Mouse (Mus musculus): ENCODE data around the gene Rfesd. TPM values are rescaled to one million over a fixed set of nuclear protein-coding genes. Genes with fewer than 3 reads are reported as not detected.

Rfesd gene
- polyA plus RNA-seq, 1 experiment = 5.4 TPM

- no peaks in the 10 kb centered on the region for H3K36me3 ChIP-seq (ENCODE audit: control insufficient read depth, insufficient read depth)
- no peak within 1 kb of the TSS for H3K4me3 ChIP-seq
- TF ChIP-seq POLR2AphosphoS2 (IDR thresholded peaks at IDR 0.05; ENCODE audit: insufficient read length, low read depth) (no peak), CEBPB (IDR thresholded peaks at IDR 0.05; ENCODE audit: insufficient read depth, poor library complexity, severe bottlenecking) (no peak), SRF (IDR thresholded peaks at IDR 0.05; ENCODE audit: control insufficient read depth, insufficient read length, low read depth) (no peak), TCF3 (IDR thresholded peaks at IDR 0.05; ENCODE audit: insufficient read length, low read depth) (no peak), USF1 (IDR thresholded peaks at IDR 0.05; ENCODE audit: low read depth) (no peak), E2F4 (IDR thresholded peaks at IDR 0.05; ENCODE audit: insufficient read depth) (no peak), POLR2A (IDR thresholded peaks at IDR 0.05; ENCODE audit: insufficient read length, low read depth) (no peak), MAX (IDR thresholded peaks at IDR 0.05; ENCODE audit: low read depth) (no peak), MYOG (IDR thresholded peaks at IDR 0.05; ENCODE audit: control insufficient read depth in 1 of 3, insufficient read depth in 1 of 3, insufficient read length in 2 of 3, low read depth in 2 of 3) (no peak), MYOD1 (IDR thresholded peaks at IDR 0.05; ENCODE audit: control insufficient read depth in 1 of 3, insufficient read length in 2 of 3, low read depth in 2 of 3) (no peak), TCF12 (IDR thresholded peaks at IDR 0.05; ENCODE audit: insufficient read depth, poor library complexity, severe bottlenecking) (no peak), REST (IDR thresholded peaks at IDR 0.05; ENCODE audit: insufficient read depth, insufficient read length) (no peak)
- no peak within 1 kb of the TSS for H3ac ChIP-seq (ENCODE audit: control insufficient read depth, insufficient read length)
- H3K4me2 ChIP-seq (ENCODE audit: low read depth) = no peak within 1 kb of the TSS
- H3K27me3 ChIP-seq (ENCODE audit: control insufficient read depth, insufficient read depth, insufficient read length) = no peaks in the 10 kb centered on the region
- H3K79me2 ChIP-seq (ENCODE audit: control insufficient read depth, insufficient read depth) = no peaks in the 10 kb centered on the region
Measured at GRCm38 (mm10) chr13:75966850-75967249, 51.7 kb downstream of the Rfesd start, which contains the start of gene Spata9. Gene Spata9, plus strand, starts transcription at chr13:75967150.

DNA sequence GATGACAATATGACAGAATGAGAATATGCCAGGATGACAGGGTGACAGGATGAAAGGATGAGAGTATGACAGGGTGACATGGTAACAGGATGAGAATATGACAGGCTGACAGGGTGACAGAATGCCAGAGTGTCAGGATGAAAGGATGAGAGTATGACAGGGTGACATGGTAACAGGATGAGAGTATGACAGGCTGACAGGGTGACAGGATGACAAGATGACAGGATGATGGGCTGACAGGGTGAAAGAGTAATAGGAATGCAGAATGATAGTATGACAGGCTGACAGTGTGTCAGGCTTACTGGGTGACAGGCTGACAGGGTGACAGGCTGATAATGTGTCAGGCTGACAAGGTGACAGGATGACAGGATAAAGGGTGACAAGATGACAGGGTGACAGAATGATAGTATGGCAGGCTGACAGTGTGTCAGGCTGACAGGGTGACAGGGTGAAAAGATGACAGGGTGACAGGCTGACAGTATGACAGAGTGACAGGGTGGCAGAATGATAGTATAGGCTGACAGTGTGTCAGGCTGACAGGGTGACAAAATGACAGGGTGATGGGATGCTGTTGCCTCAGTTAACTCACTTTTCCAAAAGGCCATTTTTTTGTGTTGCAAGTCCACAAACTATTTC is 63.0 kb downstream of the Rfesd start:
- Histone ChIP-seq H3K4me3 (no peak overlapping the region), H3K27me3 (ENCODE audit: control insufficient read depth, insufficient read depth, insufficient read length) (no peaks in the 10 kb centered on the region), H3K4me2 (ENCODE audit: low read depth) (no peak overlapping the region), H3K79me2 (ENCODE audit: control insufficient read depth, insufficient read depth) (no peaks in the 10 kb centered on the region), H3ac (ENCODE audit: control insufficient read depth, insufficient read length) (no peak overlapping the region), H3K36me3 (ENCODE audit: control insufficient read depth, insufficient read depth) (no peaks in the 10 kb centered on the region)
- TF ChIP-seq TCF12 (IDR thresholded peaks at IDR 0.05; ENCODE audit: insufficient read depth, poor library complexity, severe bottlenecking) = no peak

Other genes starting within 250 kb of the Rfesd start
- gene Glrx, start 178.9 kb downstream of the Rfesd start, polyA plus RNA-seq (2012; fragmentation: generic; extraction: Trizol) = 27.5 TPM
- 5.7 TPM for gene Rhobtb3, start 74.8 kb downstream of the Rfesd start, polyA plus RNA-seq (2012; fragmentation: generic; extraction: Trizol)
- gene Spata9, start 51.6 kb downstream of the Rfesd start, polyA plus RNA-seq (2012; fragmentation: generic; extraction: Trizol) = 0.12 TPM
- gene Gpr150, start 38.3 kb upstream of the Rfesd start, polyA plus RNA-seq (2012; fragmentation: generic; extraction: Trizol) = not detected
- 2.4 TPM for gene Arsk, start 79.9 kb upstream of the Rfesd start, polyA plus RNA-seq (2012; fragmentation: generic; extraction: Trizol)
- 3.9 TPM for gene Ttc37, start 80.0 kb upstream of the Rfesd start, polyA plus RNA-seq (2012; fragmentation: generic; extraction: Trizol)